Mouse (Mus musculus) NIH3T3 (cell line): ENCODE results near the gene Krtap4-9.
A peak's percentile ranks its signal among the peaks of the same experiment; 100 is the strongest.
"Not testable (repeated sequence)": the region's sequence is repeated elsewhere in the genome, so short reads cannot be mapped to it uniquely, and the experiment has no call there.

Experiments used
- DNase-seq: peaks from one replicate; pipeline ENCODE4 v3.0.0-alpha.2; 2012; ENCODE audit warnings: low read depth

The Krtap4-9 gene

DNA sequence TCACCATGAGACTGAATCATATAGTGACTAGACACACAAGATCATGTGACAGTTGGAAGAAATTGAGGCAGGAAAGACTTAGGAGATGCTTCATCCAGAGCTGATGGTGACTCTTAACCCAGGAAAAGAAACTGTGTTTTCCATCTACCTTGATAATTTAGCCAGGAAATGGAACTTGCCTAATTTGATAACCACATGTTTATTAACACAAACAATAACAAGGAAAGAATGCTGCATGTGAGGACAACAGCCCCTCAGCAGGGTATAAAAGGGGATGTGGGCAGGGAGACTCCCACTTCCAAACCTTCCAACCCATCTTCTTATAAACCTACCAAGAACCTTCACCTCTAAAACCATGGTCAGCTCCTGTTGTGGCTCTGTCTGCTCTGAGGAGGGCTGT lies at the start of gene Krtap4-9:
Gene Krtap4-9, plus strand, starts transcription at position 301 of the 400 bp plus-strand sequence.
- DNase-seq = not testable (repeated sequence)

DNA sequence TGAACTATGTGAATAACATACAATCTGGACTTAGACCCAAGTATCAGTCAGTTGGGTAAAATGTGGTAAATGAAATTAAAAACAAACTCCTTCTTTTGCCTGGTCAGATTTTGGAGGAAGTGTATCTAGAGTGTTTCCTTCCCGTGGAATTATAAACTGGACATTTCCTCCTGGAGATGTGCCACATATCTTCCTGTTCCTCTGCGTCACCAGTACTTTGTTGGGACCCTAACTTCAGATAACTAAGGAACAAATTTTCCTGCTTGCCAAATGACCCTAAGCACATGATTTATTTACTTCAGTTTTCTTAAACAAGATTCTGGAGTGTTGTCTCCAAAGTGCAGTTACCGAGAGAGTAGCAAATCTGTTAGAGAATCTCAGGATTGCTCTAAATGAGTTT lies 41.0 kb upstream of the Krtap4-9 start:
- no peak for DNase-seq

DNA sequence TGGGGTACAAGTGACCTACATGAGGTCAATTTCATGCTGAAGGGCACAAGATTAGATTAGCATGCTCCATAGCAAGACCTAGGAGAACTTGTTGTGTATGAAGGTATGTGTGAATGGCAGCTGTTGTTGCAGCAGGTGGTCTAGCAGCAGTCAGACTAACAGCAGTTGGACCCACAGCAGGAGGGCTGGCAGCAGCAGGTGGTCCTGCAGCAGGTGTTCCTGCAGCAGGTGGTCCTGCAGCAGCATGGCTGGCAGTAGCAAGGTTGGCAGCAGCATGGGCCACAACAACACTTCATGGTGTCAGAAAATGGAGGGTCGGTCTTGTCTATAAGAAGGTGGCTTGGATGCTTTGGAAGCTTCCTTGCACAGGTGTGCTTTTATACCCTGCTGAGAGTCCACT lies 26.1 kb upstream of the Krtap4-9 start:
- no peak for DNase-seq

DNA sequence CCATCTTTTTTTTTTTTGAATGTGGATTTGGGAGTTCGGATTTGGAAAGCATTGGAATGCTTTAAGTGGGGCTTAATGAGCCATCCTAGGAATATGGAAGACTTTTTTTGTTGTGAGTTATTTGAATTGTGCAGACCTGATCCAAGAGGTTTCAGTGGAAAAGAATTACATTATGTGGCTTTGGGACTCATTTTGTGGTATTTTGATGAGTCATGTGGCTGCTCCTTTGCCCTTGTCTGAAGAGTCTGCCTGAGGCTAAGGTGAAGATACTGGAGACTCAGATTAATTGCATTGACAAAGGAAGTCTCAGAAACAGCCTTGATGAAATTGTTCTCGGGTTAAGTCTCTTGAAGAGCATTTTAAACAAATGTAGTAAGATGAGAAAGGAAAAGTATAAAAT lies 16.6 kb upstream of the Krtap4-9 start:
- peak; percentile 30 for DNase-seq

DNA sequence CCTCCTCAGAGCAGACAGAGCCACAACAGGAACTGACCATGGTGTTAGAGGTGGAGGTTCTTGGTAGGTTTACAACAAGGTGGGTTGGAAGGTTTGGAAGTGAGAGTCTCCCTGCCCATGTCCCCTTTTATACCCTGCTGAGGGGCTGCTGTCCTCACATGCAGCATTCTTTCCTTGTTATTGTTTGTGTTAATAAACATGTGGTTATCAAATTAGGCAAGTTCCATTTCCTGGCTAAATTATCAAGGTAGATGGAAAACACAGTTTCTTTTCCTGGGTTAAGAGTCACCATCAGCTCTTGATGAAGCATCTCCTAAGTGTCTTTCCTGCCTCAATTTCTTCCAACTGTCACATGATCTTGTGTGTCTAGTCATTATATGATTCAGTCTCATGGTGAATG lies 12.2 kb upstream of the Krtap4-9 start, which contains the start of gene Gm11595:
Gene Gm11595, minus strand, starts transcription at position 101 of the 400 bp plus-strand sequence.
- not testable (repeated sequence) for DNase-seq

DNA sequence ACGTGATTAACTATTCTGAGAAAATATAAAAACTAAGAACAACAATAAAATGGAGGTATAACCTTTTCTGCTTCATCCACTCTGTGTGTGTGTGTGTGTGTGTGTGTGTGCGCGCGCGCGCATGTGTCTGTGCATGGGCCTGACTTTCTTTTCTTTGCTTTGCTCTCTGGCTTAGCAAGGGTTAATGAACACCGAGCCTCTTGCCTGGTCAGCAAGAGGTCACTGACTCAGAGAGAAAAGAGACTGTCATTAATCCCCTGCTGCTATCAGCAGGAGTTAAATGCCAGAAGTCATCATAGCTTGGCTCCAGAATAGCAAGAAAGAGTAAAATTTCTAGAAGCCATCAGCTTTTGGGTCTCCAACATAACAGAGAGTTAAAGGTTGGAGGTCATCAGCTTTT lies 6.6 kb upstream of the Krtap4-9 start:
- DNase-seq = no peak

DNA sequence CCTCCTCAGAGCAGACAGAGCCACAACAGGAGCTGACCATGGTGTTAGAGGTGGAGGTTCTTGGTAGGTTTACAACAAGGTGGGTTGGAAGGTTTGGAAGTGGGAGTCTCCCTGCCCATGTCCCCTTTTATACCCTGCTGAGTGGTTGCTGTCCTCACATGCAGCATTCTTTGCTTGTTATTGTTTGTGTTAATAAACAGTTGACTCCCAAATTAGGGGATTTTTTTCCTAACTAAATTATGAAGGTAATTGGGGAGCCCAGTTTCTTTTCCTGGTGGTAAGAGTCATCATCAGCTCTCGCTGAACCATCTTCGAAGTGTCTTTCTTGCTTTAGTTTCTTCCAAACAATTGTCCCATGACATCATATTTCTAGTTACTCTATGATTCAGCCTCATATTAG lies 4.4 kb upstream of the Krtap4-9 start, which contains the start of gene Krtap4-8:
Gene Krtap4-8, minus strand, starts transcription at position 101 of the 400 bp plus-strand sequence.
- no peak for DNase-seq

DNA sequence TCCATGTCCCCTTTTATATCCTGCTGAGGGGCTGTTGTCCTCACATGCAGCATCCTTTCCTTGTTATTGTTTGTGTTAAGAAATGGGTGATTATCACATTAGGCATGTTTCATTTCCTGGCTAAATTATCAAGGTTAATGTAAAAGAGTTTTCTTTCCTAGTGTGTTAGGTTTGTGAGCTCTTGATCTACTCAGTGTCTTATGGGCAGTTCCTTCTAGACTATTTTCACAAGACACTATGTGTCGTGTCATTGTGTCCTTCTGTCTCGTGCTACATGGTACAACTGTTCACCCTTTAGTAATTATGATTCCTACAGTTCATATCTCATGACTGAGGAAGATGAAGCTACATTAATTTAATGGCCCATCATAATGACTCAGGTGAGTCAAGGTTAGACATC lies 8.4 kb downstream of the Krtap4-9 start, which contains the start of gene Gm11596:
Gene Gm11596, minus strand, starts transcription at position 101 of the 400 bp plus-strand sequence.
- no peak for DNase-seq

DNA sequence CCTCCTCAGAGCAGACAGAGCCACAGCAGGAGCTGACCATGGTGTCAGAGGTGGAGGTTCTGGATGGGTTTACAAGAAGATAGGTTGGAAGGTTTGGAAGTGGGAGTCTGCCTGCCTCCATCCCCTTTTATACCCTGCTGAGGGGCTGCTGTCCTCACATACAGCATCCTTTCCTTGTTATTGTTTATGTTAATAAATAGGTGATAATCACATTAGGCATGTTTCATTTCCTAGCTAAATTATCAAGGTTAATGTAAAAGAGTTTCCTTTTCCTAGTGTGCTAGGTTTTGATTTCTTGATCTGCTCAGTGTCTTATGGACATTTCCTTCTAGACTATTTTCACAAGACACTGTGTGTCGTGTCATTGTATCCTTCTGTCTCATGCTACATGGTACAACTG lies 13.8 kb downstream of the Krtap4-9 start, which contains the start of gene Gm11569:
Gene Gm11569, minus strand, starts transcription at position 101 of the 400 bp plus-strand sequence.
- DNase-seq = not testable (repeated sequence)

DNA sequence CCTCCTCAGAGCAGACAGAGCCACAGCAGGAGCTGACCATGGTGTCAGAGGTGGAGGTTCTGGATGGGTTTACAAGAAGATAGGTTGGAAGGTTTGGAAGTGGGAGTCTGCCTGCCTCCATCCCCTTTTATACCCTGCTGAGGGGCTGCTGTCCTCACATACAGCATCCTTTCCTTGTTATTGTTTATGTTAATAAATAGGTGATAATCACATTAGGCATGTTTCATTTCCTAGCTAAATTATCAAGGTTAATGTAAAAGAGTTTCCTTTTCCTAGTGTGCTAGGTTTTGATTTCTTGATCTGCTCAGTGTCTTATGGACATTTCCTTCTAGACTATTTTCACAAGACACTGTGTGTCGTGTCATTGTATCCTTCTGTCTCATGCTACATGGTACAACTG lies 19.3 kb downstream of the Krtap4-9 start, which contains the start of gene Gm11554:
Gene Gm11554, minus strand, starts transcription at position 101 of the 400 bp plus-strand sequence.
- not testable (repeated sequence) for DNase-seq

DNA sequence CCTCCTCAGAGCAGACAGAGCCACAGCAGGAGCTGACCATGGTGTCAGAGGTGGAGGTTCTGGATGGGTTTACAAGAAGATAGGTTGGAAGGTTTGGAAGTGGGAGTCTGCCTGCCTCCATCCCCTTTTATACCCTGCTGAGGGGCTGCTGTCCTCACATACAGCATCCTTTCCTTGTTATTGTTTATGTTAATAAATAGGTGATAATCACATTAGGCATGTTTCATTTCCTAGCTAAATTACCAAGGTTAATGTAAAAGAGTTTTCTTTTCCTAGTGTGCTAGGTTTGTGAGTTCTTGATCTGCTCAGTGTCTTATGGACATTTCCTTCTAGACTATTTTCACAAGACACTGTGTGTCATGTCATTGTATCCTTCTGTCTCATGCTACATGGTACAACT lies 24.8 kb downstream of the Krtap4-9 start, which contains the start of gene Krtap4-13:
Gene Krtap4-13, minus strand, starts transcription at position 101 of the 400 bp plus-strand sequence.
- not testable (repeated sequence) for DNase-seq

DNA sequence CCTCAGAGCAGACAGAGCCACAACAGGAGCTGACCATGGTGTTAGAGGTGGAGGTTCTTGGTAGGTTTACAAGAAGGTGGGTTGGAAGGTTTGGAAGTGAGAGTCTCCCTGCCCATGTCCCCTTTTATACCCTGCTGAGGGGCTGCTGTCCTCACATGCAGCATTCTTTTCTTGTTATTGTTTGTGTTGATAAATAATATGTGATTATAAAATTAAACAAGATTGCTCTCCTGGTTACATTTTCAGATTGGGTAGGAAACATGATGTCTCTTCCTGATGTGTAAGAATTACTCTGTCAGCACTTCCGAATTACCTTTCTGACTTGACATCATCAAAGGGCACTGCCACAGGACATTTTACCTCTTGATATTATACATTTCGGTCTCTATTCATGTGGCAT lies 30.6 kb downstream of the Krtap4-9 start, which contains the start of gene Gm11564:
Gene Gm11564, minus strand, starts transcription at position 101 of the 400 bp plus-strand sequence.
- DNase-seq = not testable (repeated sequence)
